Mouse (Mus musculus): ENCODE data around the gene Nutf2-ps1. TPM values are rescaled to one million over a fixed set of nuclear protein-coding genes. Genes with fewer than 3 reads are reported as not detected.

Gene Nutf2-ps1
- polyA plus RNA-seq, 1 experiment = 62.6 TPM

- Histone ChIP-seq H3K4me1 (ENCODE audit: control insufficient read depth, insufficient read depth, low read length) (peaks cover 14% of the 10 kb centered on the region), H3K27ac (ENCODE audit: insufficient read depth, low read depth, low read length) (no peak overlapping the region), H3K4me3 (ENCODE audit: insufficient read depth, low read length) (no peak overlapping the region)
- TF ChIP-seq POLR2A (IDR thresholded peaks at IDR 0.05; ENCODE audit: borderline replicate concordance, low read depth, low read length) = no peak
- TF ChIP-seq CTCF (IDR thresholded peaks at IDR 0.05; ENCODE audit: low read depth, low read length) = no peak
These were observed 17.8 kb downstream of the Nutf2-ps1 start for GRCm38 (mm10) chr19:53571056-53571455.

- Histone ChIP-seq H3K4me3 (ENCODE audit: insufficient read depth, low read length) (no peak overlapping the region), H3K4me1 (ENCODE audit: control insufficient read depth, insufficient read depth, low read length) (peaks cover 37% of the 10 kb centered on the region), H3K27ac (ENCODE audit: insufficient read depth, low read depth, low read length) (no peak overlapping the region)
- no peak for TF ChIP-seq POLR2A (IDR thresholded peaks at IDR 0.05; ENCODE audit: borderline replicate concordance, low read depth, low read length)
- TF ChIP-seq CTCF (IDR thresholded peaks at IDR 0.05; ENCODE audit: low read depth, low read length) = no peak
These were observed 20.3 kb downstream of the Nutf2-ps1 start for GRCm38 (mm10) chr19:53568553-53568952.

GRCm38 (mm10) chr19:53567864-53568263, 21.0 kb downstream of the Nutf2-ps1 start:
- peaks cover 37% of the 10 kb centered on the region for H3K4me1 ChIP-seq (ENCODE audit: control insufficient read depth, insufficient read depth, low read length)
- H3K4me3 ChIP-seq (ENCODE audit: insufficient read depth, low read length) = peak overlapping the region; percentile 16; the same call in 1 of the 2 replicates
- TF ChIP-seq POLR2A (IDR thresholded peaks at IDR 0.05; ENCODE audit: borderline replicate concordance, low read depth, low read length) = no peak
- TF ChIP-seq CTCF (IDR thresholded peaks at IDR 0.05; ENCODE audit: low read depth, low read length) = no peak
- H3K27ac ChIP-seq (ENCODE audit: insufficient read depth, low read depth, low read length) = 0 out of 2 replicates have a peak overlapping the region, but pooled peaks have one; percentile 21

GRCm38 (mm10) chr19:53565565-53566277, 23.1 kb downstream of the Nutf2-ps1 start:
- no peak overlapping the region for H3K4me3 ChIP-seq (ENCODE audit: insufficient read depth, low read length)
- peaks cover 37% of the 10 kb centered on the region for H3K4me1 ChIP-seq (ENCODE audit: control insufficient read depth, insufficient read depth, low read length)
- TF ChIP-seq POLR2A (IDR thresholded peaks at IDR 0.05; ENCODE audit: borderline replicate concordance, low read depth, low read length) (no peak), CTCF (IDR thresholded peaks at IDR 0.05; ENCODE audit: low read depth, low read length) (no peak)
- peak overlapping the region; percentile 46 for H3K27ac ChIP-seq (ENCODE audit: insufficient read depth, low read depth, low read length)

- H3K4me3 ChIP-seq (ENCODE audit: insufficient read depth, low read length) = no peak overlapping the region
- peak overlapping the region; percentile 65 for H3K27ac ChIP-seq (ENCODE audit: insufficient read depth, low read depth, low read length)
These were observed 24.7 kb downstream of the Nutf2-ps1 start for GRCm38 (mm10) chr19:53564174-53564573.

GRCm38 (mm10) chr19:53560436-53560835, 28.4 kb downstream of the Nutf2-ps1 start:
- H3K27ac ChIP-seq (ENCODE audit: insufficient read depth, low read depth, low read length) = no peak overlapping the region
- H3K4me1 ChIP-seq (ENCODE audit: control insufficient read depth, insufficient read depth, low read length) = peaks cover 18% of the 10 kb centered on the region
- H3K4me3 ChIP-seq (ENCODE audit: insufficient read depth, low read length) = no peak overlapping the region
- TF ChIP-seq POLR2A (IDR thresholded peaks at IDR 0.05; ENCODE audit: borderline replicate concordance, low read depth, low read length) (no peak), CTCF (IDR thresholded peaks at IDR 0.05; ENCODE audit: low read depth, low read length) (no peak)

More at GRCm38 (mm10) chr19:53564174-53564573, 24.7 kb downstream of the Nutf2-ps1 start:
- TF ChIP-seq POLR2A (IDR thresholded peaks at IDR 0.05; ENCODE audit: borderline replicate concordance, low read depth, low read length) = no peak
- TF ChIP-seq CTCF (IDR thresholded peaks at IDR 0.05; ENCODE audit: low read depth, low read length) = no peak
- H3K4me1 ChIP-seq (ENCODE audit: control insufficient read depth, insufficient read depth, low read length) = peaks cover 37% of the 10 kb centered on the region

GRCm38 (mm10) chr19:53557267-53557936, 31.5 kb downstream of the Nutf2-ps1 start:
- H3K27ac ChIP-seq (ENCODE audit: insufficient read depth, low read depth, low read length) = no peak overlapping the region
- TF ChIP-seq POLR2A (IDR thresholded peaks at IDR 0.05; ENCODE audit: borderline replicate concordance, low read depth, low read length) (no peak), CTCF (IDR thresholded peaks at IDR 0.05; ENCODE audit: low read depth, low read length) (no peak)
- peaks cover 22% of the 10 kb centered on the region for H3K4me1 ChIP-seq (ENCODE audit: control insufficient read depth, insufficient read depth, low read length)
- H3K4me3 ChIP-seq (ENCODE audit: insufficient read depth, low read length) = no peak overlapping the region

- Histone ChIP-seq H3K4me1 (ENCODE audit: control insufficient read depth, insufficient read depth, low read length) (peaks cover 22% of the 10 kb centered on the region), H3K27ac (ENCODE audit: insufficient read depth, low read depth, low read length) (no peak overlapping the region), H3K4me3 (ENCODE audit: insufficient read depth, low read length) (no peak overlapping the region)
- TF ChIP-seq POLR2A (IDR thresholded peaks at IDR 0.05; ENCODE audit: borderline replicate concordance, low read depth, low read length) (no peak), CTCF (IDR thresholded peaks at IDR 0.05; ENCODE audit: low read depth, low read length) (no peak)
These were observed 32.0 kb downstream of the Nutf2-ps1 start for GRCm38 (mm10) chr19:53556841-53557240.

- Histone ChIP-seq H3K4me3 (ENCODE audit: insufficient read depth, low read length) (no peak overlapping the region), H3K4me1 (ENCODE audit: control insufficient read depth, insufficient read depth, low read length) (peaks cover 22% of the 10 kb centered on the region), H3K27ac (ENCODE audit: insufficient read depth, low read depth, low read length) (no peak overlapping the region)
- TF ChIP-seq CTCF (IDR thresholded peaks at IDR 0.05; ENCODE audit: low read depth, low read length) = no peak
- TF ChIP-seq POLR2A (IDR thresholded peaks at IDR 0.05; ENCODE audit: borderline replicate concordance, low read depth, low read length) = no peak
These were observed 33.8 kb downstream of the Nutf2-ps1 start for GRCm38 (mm10) chr19:53554981-53555616.

Measured in bone marrow macrophage, adult 2 months (primary cell).